Comparison of ENCODE assay signal across 19 mouse cellular contexts in the genomic region with DNA sequence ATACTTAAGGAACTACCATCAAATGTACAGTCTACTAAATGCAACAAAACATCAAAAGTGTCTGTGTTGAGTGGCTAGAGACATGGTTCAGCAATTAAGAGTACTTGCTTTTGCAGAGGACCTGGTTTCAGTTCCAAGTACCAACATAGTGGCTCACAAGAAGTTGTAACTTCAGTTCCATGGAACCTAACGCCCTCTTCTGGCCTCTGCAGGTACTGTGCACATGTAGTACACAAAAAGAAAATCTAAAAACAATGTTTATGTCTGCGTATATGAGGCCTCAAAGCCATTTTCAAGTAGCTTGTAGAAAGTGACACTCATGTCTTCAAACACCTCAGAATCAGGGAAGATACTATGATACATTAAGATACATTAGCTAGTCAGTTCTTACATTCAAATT. TPM values are rescaled to one million over a fixed set of nuclear protein-coding genes. Genes with fewer than 3 reads are reported as not detected.
DNase-seq lines count a peak whose midpoint lies in the region; ATAC-seq and TF ChIP-seq lines count a peak whose summit lies in the region.
"Had no signal": no experiment of that assay in that cellular context is flagged by ENCODE, and none has a peak within 500 bp of the region (broad histone marks: within the 10 kb centered on the region; RNA-seq: fewer than 3 reads in every experiment).

No protein-coding gene starts in this region.

- no peaks in the 10 kb centered on the region for H3K9me3 ChIP-seq in liver, postnatal 0 days (ENCODE audit: low read length)
- no peaks in the 10 kb centered on the region for H3K9me3 ChIP-seq in liver, embryonic 11.5 days (ENCODE audit: control insufficient read depth, low read length)
- H3K9me3 ChIP-seq in E14TG2a.4 (ENCODE audit: low read length) = no peaks in the 10 kb centered on the region
- H3K9me3 ChIP-seq: embryonic facial prominence, embryonic 10.5 days; heart, embryonic 13.5 days; limb, embryonic 13.5 days; lung, embryonic 15.5 days; neural tube, embryonic 15.5 days had no signal

- no peak overlapping the region for H3K9ac ChIP-seq in liver, postnatal 0 days (replicated peaks)
- no peak overlapping the region for H3K9ac ChIP-seq in liver, embryonic 11.5 days (ENCODE audit: low read depth, low read length)
- H3K9ac ChIP-seq: heart, embryonic 13.5 days; limb, embryonic 13.5 days; lung, embryonic 15.5 days; neural tube, embryonic 15.5 days had no signal

- no peaks in the 10 kb centered on the region for H3K36me3 ChIP-seq in liver, postnatal 0 days (replicated peaks; ENCODE audit: insufficient read depth, low read length)
- H3K36me3 ChIP-seq in liver, embryonic 11.5 days (ENCODE audit: control insufficient read depth, insufficient read depth, low read length) = no peaks in the 10 kb centered on the region
- 0 out of 2 replicates have a peak, but pooled peaks cover 8% of the 10 kb centered on the region for H3K36me3 ChIP-seq in E14TG2a.4 (ENCODE audit: insufficient read depth, low read length)
- H3K36me3 ChIP-seq: embryonic facial prominence, embryonic 10.5 days; heart, embryonic 13.5 days; limb, embryonic 13.5 days; lung, embryonic 15.5 days; neural tube, embryonic 15.5 days had no signal

- no peak overlapping the region for H3K4me3 ChIP-seq in liver, postnatal 0 days (ENCODE audit: low read depth, low read length)
- H3K4me3 ChIP-seq in liver, embryonic 11.5 days (ENCODE audit: low read depth, low read length) = no peak overlapping the region
- no peak overlapping the region for H3K4me3 ChIP-seq in E14TG2a.4 (replicated peaks; ENCODE audit: low read length)
- H3K4me3 ChIP-seq: embryonic facial prominence, embryonic 10.5 days; erythroblast, embryonic 14.5 days; heart, embryonic 13.5 days; limb, embryonic 13.5 days; lung, embryonic 15.5 days; neural tube, embryonic 15.5 days had no signal

- 71% methylated on average over 2 of the region's 2 CpGs for WGBS in liver, postnatal 0 days (ENCODE audit: insufficient replicate concordance)
- 65% methylated on average over 2 of the region's 2 CpGs for WGBS in liver, embryonic 11.5 days

- peak; percentile 16 for DNase-seq in CD4-positive, CD25-positive, alpha-beta regulatory T cell, adult 2 months (ENCODE audit: low read depth, low spot score)
- DNase-seq in liver, postnatal 0 days = no peak
- DNase-seq in liver, embryonic 11.5 days (ENCODE audit: low spot score) = no peak
- peak; percentile 3 for DNase-seq in c-Kit-positive CD71-positive TER-119-negative erythroid progenitor cells, embryonic 14.5 days (ENCODE audit: low read depth)
- no peak for DNase-seq in testis, postnatal 10 days (ENCODE audit: low spot score)
- DNase-seq: cerebellum, adult 11 months; cerebellum, postnatal 36 days; gastrocnemius, postnatal 25 days; heart, postnatal 4 days had no signal

- no peak for TF ChIP-seq EP300 in liver, postnatal 0 days (IDR thresholded peaks at IDR 0.05; ENCODE audit: low read depth)

- no peak overlapping the region for H3K27ac ChIP-seq in liver, postnatal 0 days (ENCODE audit: low read depth)
- no peak overlapping the region for H3K27ac ChIP-seq in liver, embryonic 11.5 days (ENCODE audit: low read depth, low read length)
- H3K27ac ChIP-seq: embryonic facial prominence, embryonic 10.5 days; heart, embryonic 13.5 days; limb, embryonic 13.5 days; lung, embryonic 15.5 days; neural tube, embryonic 15.5 days had no signal

- H3K27me3 ChIP-seq in liver, postnatal 0 days (ENCODE audit: insufficient read depth, low read length) = no peaks in the 10 kb centered on the region
- H3K27me3 ChIP-seq in liver, embryonic 11.5 days (replicated peaks; ENCODE audit: control insufficient read depth, insufficient read depth, low read length) = no peaks in the 10 kb centered on the region
- H3K27me3 ChIP-seq in E14TG2a.4 (ENCODE audit: insufficient read depth, low read length) = no peaks in the 10 kb centered on the region
- H3K27me3 ChIP-seq: heart, embryonic 13.5 days; limb, embryonic 13.5 days; lung, embryonic 15.5 days; neural tube, embryonic 15.5 days had no signal

- H3K4me1 ChIP-seq in liver, postnatal 0 days (ENCODE audit: insufficient read depth) = no peaks in the 10 kb centered on the region
- H3K4me1 ChIP-seq in liver, embryonic 11.5 days (replicated peaks; ENCODE audit: control insufficient read depth, insufficient read depth, low read length) = no peaks in the 10 kb centered on the region
- H3K4me1 ChIP-seq in E14TG2a.4 (replicated peaks; ENCODE audit: low read depth, low read length) = no peaks in the 10 kb centered on the region
- H3K4me1 ChIP-seq: heart, embryonic 13.5 days; lung, embryonic 15.5 days had no signal

- H3K4me2 ChIP-seq in liver, postnatal 0 days (ENCODE audit: low read depth, low read length) = no peak overlapping the region
- H3K4me2 ChIP-seq in liver, embryonic 11.5 days = no peak overlapping the region
- H3K4me2 ChIP-seq: heart, embryonic 13.5 days; limb, embryonic 13.5 days; lung, embryonic 15.5 days; neural tube, embryonic 15.5 days had no signal

- no peak for ATAC-seq in CD4-positive, CD25-positive, alpha-beta regulatory T cell, adult 4 months
- no peak for ATAC-seq in liver, postnatal 0 days
- no peak for ATAC-seq in liver, embryonic 11.5 days (replicated peaks; ENCODE audit: low FRiP score)
- ATAC-seq in monocyte, adult 5-6 weeks (replicated peaks; ENCODE audit: insufficient number of reproducible peaks, low FRiP score, low TSS enrichment, poor library complexity, severe bottlenecking) = no peak
- ATAC-seq: activated CD4-positive, CD25-positive, alpha-beta regulatory T cell, adult 4 months had no signal

- TF ChIP-seq CTCF in liver, postnatal 0 days (IDR thresholded peaks at IDR 0.05; ENCODE audit: low read depth) = peak; percentile 45
- peak; percentile 68 for TF ChIP-seq CTCF in E14TG2a.4 (conservative IDR thresholded peaks at IDR 0.05; ENCODE audit: low read length)

RNA-seq across cellular contexts. Expression of a gene that starts 48.4 kb away (rescaled TPM):
- polyA plus RNA-seq in CD4-positive, CD25-positive, alpha-beta regulatory T cell, adult 4 months (2017; shearing (Covaris generic)) = 10 to 100 TPM; 30.4 to 42.0 TPM
- polyA plus RNA-seq in liver, postnatal 0 days (2015; fragmentation: Nextera tagmentation; extraction: Ambion mirVana) = 15.2 and 19.1 TPM in 2 replicates
- polyA plus RNA-seq in liver, embryonic 11.5 days (2014; fragmentation: Nextera tagmentation; extraction: Ambion mirVana) = 46.1 and 46.7 TPM in 2 replicates
- total RNA-seq in monocyte, adult 5-6 weeks (2017) = 7.5 to 11.4 TPM (median 8.0 TPM) in 3 replicates

Comparison
In these comparisons a context has a peak if more than half of its experiments do, and no peak if none do; other contexts are left out.
1. DNase-seq: peak in CD4-positive, CD25-positive, alpha-beta regulatory T cell, adult 2 months (single experiment) and c-Kit-positive CD71-positive TER-119-negative erythroid progenitor cells, embryonic 14.5 days (single experiment); none in liver, postnatal 0 days (single experiment), liver, embryonic 11.5 days (single experiment) and testis, postnatal 10 days (single experiment).